Mouse (Mus musculus) cortical plate, adult 2 months (tissue): ENCODE results near the gene Izumo2. TPM values are rescaled to one million over a fixed set of nuclear protein-coding genes. Genes with fewer than 3 reads are reported as not detected.

Experiments used
- H3K27ac ChIP-seq: fragments of 200-500 bp; 2 replicates; pipeline ENCODE4 v1.5.1; 2012; ENCODE audit warnings: low read length, control low read depth, inconsistent platforms; ENCODE audit not compliant: insufficient read depth
- H3K4me1 ChIP-seq: fragments of 200-500 bp; 2 replicates; pipeline ENCODE4 v1.6.1; 2011; ENCODE audit warnings: low read length; ENCODE audit not compliant: control insufficient read depth, insufficient read depth
- H3K4me3 ChIP-seq: fragments of 200-500 bp; 2 replicates; pipeline ENCODE4 v1.5.1; 2011; ENCODE audit warnings: mild to moderate bottlenecking, low read length, control low read depth; ENCODE audit not compliant: insufficient read depth
- CTCF ChIP-seq: fragments of 200-500 bp; IDR thresholded peaks from 2 replicates; pipeline ENCODE4 v1.5.1; 2011; ENCODE audit warnings: mild to moderate bottlenecking, control low read depth, low read length; ENCODE audit not compliant: insufficient read depth; ENCODE audit errors: extremely low read depth
- POLR2A ChIP-seq: fragments of 200-500 bp; IDR thresholded peaks from 2 replicates; pipeline ENCODE4 v1.6.1; 2011; ENCODE audit warnings: mild to moderate bottlenecking, low read length, control low read depth; ENCODE audit not compliant: insufficient read depth; ENCODE audit errors: extremely low read depth
- polyA plus RNA-seq: library from polyadenylated mRNA; depleted of rRNA; stranded (reverse); fragments of >200 nt; gene quantifications from 2 replicates; pipeline ENCODE4 v1.2.3, GENCODE M21; 2012; rRNA removed

The Izumo2 gene
- not detected in 2 replicates for polyA plus RNA-seq

GRCm38 (mm10) chr7:44708574-44708973 is at the start of gene Izumo2:
Izumo2 (plus strand) TSS chr7:44708742.
- no peak within 1 kb of the TSS for H3K27ac ChIP-seq
- H3K4me1 ChIP-seq, result no peaks in the 10 kb centered on the region
- no peak for TF ChIP-seq CTCF
- TF ChIP-seq POLR2A, result no peak
- H3K4me3 ChIP-seq, result no peak within 1 kb of the TSS

- Histone ChIP-seq H3K27ac (no peak overlapping the region), H3K4me3 (no peak overlapping the region), H3K4me1 (no peaks in the 10 kb centered on the region)
- TF ChIP-seq POLR2A (no peak), CTCF (no peak)
Observed at GRCm38 (mm10) chr7:44661219-44661618, 47.3 kb upstream of the Izumo2 start.

GRCm38 (mm10) chr7:44662168-44662567 is 46.4 kb upstream of the Izumo2 start:
- H3K4me3 ChIP-seq, result no peak overlapping the region
- no peak for TF ChIP-seq CTCF
- no peak for TF ChIP-seq POLR2A

GRCm38 (mm10) chr7:44662569-44662968 is 46.0 kb upstream of the Izumo2 start:
- Histone ChIP-seq H3K4me3 (no peak overlapping the region), H3K27ac (no peak overlapping the region), H3K4me1 (no peaks in the 10 kb centered on the region)
- TF ChIP-seq POLR2A (no peak), CTCF (no peak)

More at GRCm38 (mm10) chr7:44662168-44662567, 46.4 kb upstream of the Izumo2 start:
- H3K4me1 ChIP-seq, result no peaks in the 10 kb centered on the region
- no peak overlapping the region for H3K27ac ChIP-seq

- Histone ChIP-seq H3K27ac (no peak overlapping the region), H3K4me3 (no peak overlapping the region), H3K4me1 (no peaks in the 10 kb centered on the region)
- no peak for TF ChIP-seq CTCF
- no peak for TF ChIP-seq POLR2A
Observed at GRCm38 (mm10) chr7:44663546-44663945, 45.0 kb upstream of the Izumo2 start.

- Histone ChIP-seq H3K4me3 (no peak overlapping the region), H3K4me1 (no peaks in the 10 kb centered on the region), H3K27ac (no peak overlapping the region)
- no peak for TF ChIP-seq CTCF
- no peak for TF ChIP-seq POLR2A
Observed at GRCm38 (mm10) chr7:44664731-44665130, 43.8 kb upstream of the Izumo2 start.

- Histone ChIP-seq H3K4me1 (peaks cover 2% of the 10 kb centered on the region), H3K4me3 (no peak overlapping the region), H3K27ac (no peak overlapping the region)
- TF ChIP-seq POLR2A (no peak), CTCF (no peak)
Observed at GRCm38 (mm10) chr7:44666462-44666861, 42.1 kb upstream of the Izumo2 start.

GRCm38 (mm10) chr7:44667996-44668738 is 40.4 kb upstream of the Izumo2 start:
- Histone ChIP-seq H3K4me3 (no peak overlapping the region), H3K4me1 (peaks cover 2% of the 10 kb centered on the region), H3K27ac (no peak overlapping the region)
- no peak for TF ChIP-seq POLR2A
- TF ChIP-seq CTCF, result no peak

- Histone ChIP-seq H3K27ac (no peak overlapping the region), H3K4me1 (peaks cover 2% of the 10 kb centered on the region), H3K4me3 (no peak overlapping the region)
- TF ChIP-seq POLR2A (no peak), CTCF (no peak)
Observed at GRCm38 (mm10) chr7:44669103-44669502, 39.4 kb upstream of the Izumo2 start.

GRCm38 (mm10) chr7:44670803-44671202 is 37.7 kb upstream of the Izumo2 start, which contains the start of gene Myh14:
Myh14 (minus strand) TSS chr7:44670843.
- peak within 1 kb of the TSS; percentile 94 for H3K27ac ChIP-seq
- no peak for TF ChIP-seq CTCF
- no peak for TF ChIP-seq POLR2A
- peaks cover 2% of the 10 kb centered on the region for H3K4me1 ChIP-seq
- peak within 1 kb of the TSS; percentile 40 for H3K4me3 ChIP-seq
